10 mouse cellular contexts compared by ENCODE assay signal in the genomic region with DNA sequence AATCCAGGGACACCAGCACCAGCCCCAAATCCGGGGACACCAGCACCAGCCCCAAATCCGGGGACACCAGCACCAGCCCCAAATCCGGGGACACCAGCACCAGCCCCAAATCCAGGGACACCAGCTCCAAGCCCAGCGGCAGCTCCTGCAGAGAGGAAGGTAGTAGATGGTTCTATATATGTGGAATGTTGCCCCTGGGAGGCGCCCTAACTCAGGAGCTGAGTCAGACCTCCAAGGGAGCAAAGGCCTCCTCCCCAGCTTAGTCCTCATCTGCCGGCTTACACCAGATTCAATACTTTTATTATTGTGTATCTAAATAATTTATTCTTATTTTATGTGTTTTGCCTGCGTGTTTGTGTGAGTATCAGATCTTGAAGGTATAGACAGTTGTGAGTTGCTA.
"Had no signal": no experiment of that assay in that cellular context is flagged by ENCODE, and none has a peak within 500 bp of the region (broad histone marks: within the 10 kb centered on the region; RNA-seq: fewer than 3 reads in every experiment).

No protein-coding gene starts in this region.

- H3K4me2 ChIP-seq: hindbrain, embryonic 15.5 days; limb, embryonic 15.5 days; liver, embryonic 12.5 days; lung, embryonic 15.5 days; neural tube, embryonic 15.5 days had no signal

- H3K9ac ChIP-seq: hindbrain, embryonic 15.5 days; limb, embryonic 15.5 days; liver, embryonic 12.5 days; lung, embryonic 15.5 days; neural tube, embryonic 15.5 days had no signal

- H3K4me3 ChIP-seq: hindbrain, embryonic 15.5 days; limb, embryonic 15.5 days; liver, embryonic 12.5 days; lung, embryonic 15.5 days; myocyte; neural tube, embryonic 15.5 days had no signal

- H3K27ac ChIP-seq: hindbrain, embryonic 15.5 days; limb, embryonic 15.5 days; liver, embryonic 12.5 days; lung, embryonic 15.5 days; neural tube, embryonic 15.5 days had no signal

- H3K4me1 ChIP-seq: hindbrain, embryonic 15.5 days; liver, embryonic 12.5 days; neural tube, embryonic 15.5 days had no signal

- DNase-seq: kidney, adult 11 months; midbrain, embryonic 14.5 days; thymus, adult 18-20 months; thymus, postnatal 14 days had no signal

- H3K36me3 ChIP-seq: hindbrain, embryonic 15.5 days; liver, embryonic 12.5 days; neural tube, embryonic 15.5 days had no signal

- H3K27me3 ChIP-seq: hindbrain, embryonic 15.5 days; limb, embryonic 15.5 days; lung, embryonic 15.5 days; neural tube, embryonic 15.5 days had no signal

- ATAC-seq: liver, embryonic 12.5 days had no signal

- H3K9me3 ChIP-seq: hindbrain, embryonic 15.5 days; limb, embryonic 15.5 days; liver, embryonic 12.5 days; lung, embryonic 15.5 days; neural tube, embryonic 15.5 days had no signal
